Mouse (Mus musculus): ENCODE measurements at regions not wholly inside any gene's neighbourhood (a gene's known extent, or its start where the extent isn't known, plus 50 kb on each side); places are given as distances from the start of the nearest gene placed in this dataset.
A peak's percentile ranks its signal among the peaks of the same experiment; 100 is the strongest.

GRCm38 (mm10) chr8:88417307-88418095 lies 55.5 kb upstream of the Brd7 start:
- H3K27ac ChIP-seq: peak overlapping the region; percentile 12; the same call in 1 of the 2 replicates
- WGBS: 21% methylated on average over 13 of the region's 13 CpGs
- no peaks in the 10 kb centered on the region for H3K27me3 ChIP-seq
- H3K4me1 ChIP-seq: peaks cover 12% of the 10 kb centered on the region
- no peaks in the 10 kb centered on the region for H3K36me3 ChIP-seq (ENCODE audit: poor library complexity, severe bottlenecking)
- peak; percentile 75 for ATAC-seq
- no peaks in the 10 kb centered on the region for H3K9me3 ChIP-seq (replicated peaks)
- H3K4me2 ChIP-seq: no peak overlapping the region; the same call in 1 of the 2 replicates
- H3K4me3 ChIP-seq: no peak overlapping the region
- H3K9ac ChIP-seq: no peak overlapping the region

DNA sequence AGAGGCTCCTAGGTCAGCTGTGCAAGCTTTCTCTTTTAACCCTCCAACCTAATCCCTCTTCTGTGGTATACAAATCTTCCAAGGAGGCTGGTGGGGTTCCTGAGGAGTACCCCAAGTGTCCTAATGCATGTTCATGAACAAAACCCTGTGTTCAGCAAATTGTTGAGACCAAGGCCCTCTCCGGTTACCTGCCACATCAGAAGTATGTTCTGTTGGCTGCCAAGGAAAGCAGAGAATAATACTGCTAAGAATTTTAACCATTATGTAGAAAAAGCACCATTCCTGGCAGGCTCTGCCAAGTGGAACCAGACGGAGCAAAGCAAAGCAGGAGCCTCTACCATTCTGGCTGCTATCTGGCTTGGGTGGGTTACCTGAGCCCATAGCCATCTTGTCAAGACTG lies 61.3 kb upstream of the Brd7 start:
- no peak overlapping the region for H3K4me2 ChIP-seq
- H3K27ac ChIP-seq: no peak overlapping the region
- no peak overlapping the region for H3K9ac ChIP-seq
- H3K4me3 ChIP-seq: no peak overlapping the region
- no peaks in the 10 kb centered on the region for H3K36me3 ChIP-seq (ENCODE audit: poor library complexity, severe bottlenecking)
- 87% methylated on average over 2 of the region's 2 CpGs for WGBS
- no peaks in the 10 kb centered on the region for H3K27me3 ChIP-seq
- 0 out of 2 replicates have a peak, but pooled peaks cover 5% of the 10 kb centered on the region for H3K9me3 ChIP-seq (replicated peaks)
- no peak for ATAC-seq
- H3K4me1 ChIP-seq: no peaks in the 10 kb centered on the region

- H3K4me1 ChIP-seq: no peaks in the 10 kb centered on the region
- H3K27ac ChIP-seq: no peak overlapping the region
- H3K9me3 ChIP-seq (replicated peaks): 0 out of 2 replicates have a peak, but pooled peaks cover 5% of the 10 kb centered on the region
- WGBS: 72% methylated on average over 5 of the region's 5 CpGs
- no peaks in the 10 kb centered on the region for H3K27me3 ChIP-seq
- ATAC-seq: no peak
- H3K36me3 ChIP-seq (ENCODE audit: poor library complexity, severe bottlenecking): no peaks in the 10 kb centered on the region
- no peak overlapping the region for H3K4me2 ChIP-seq
- no peak overlapping the region for H3K9ac ChIP-seq
- no peak overlapping the region for H3K4me3 ChIP-seq
Observed at GRCm38 (mm10) chr8:88428560-88428959, 66.6 kb upstream of the Brd7 start.

DNA sequence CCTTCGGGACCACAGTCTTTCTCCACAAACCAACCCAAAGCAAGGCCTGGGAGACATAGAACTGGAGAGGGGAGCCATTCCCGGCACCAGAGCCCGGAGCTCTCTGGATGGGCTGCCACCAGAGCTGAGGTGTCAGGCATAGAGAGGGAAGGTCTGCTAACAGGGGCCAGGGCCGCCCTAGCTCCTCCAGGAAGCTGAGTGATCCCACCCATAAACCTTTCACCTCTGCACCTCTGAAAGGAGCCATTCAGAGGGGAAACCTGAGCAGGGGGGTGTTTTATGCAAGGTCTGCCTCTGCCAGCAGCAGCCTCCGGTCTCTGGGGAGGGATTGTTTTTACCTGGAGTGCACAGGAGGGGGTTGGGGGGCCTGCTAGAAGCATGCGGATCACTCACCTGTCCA lies 69.4 kb upstream of the Brd7 start:
- Histone ChIP-seq H3K4me2 (no peak overlapping the region), H3K4me1 (no peaks in the 10 kb centered on the region), H3K9me3 (replicated peaks) (no peaks in the 10 kb centered on the region), H3K4me3 (no peak overlapping the region), H3K36me3 (ENCODE audit: poor library complexity, severe bottlenecking) (no peaks in the 10 kb centered on the region), H3K27me3 (no peaks in the 10 kb centered on the region), H3K9ac (no peak overlapping the region), H3K27ac (no peak overlapping the region)
- no peak for ATAC-seq
- WGBS: 59% methylated on average over 6 of the region's 6 CpGs

- ATAC-seq: no peak
- no peak overlapping the region for H3K27ac ChIP-seq
- no peak overlapping the region for H3K9ac ChIP-seq
- H3K4me2 ChIP-seq: no peak overlapping the region
- no peak overlapping the region for H3K4me3 ChIP-seq
- H3K4me1 ChIP-seq: peaks cover 7% of the 10 kb centered on the region
- WGBS: 94% methylated on average over 2 of the region's 2 CpGs
- peaks cover 16% of the 10 kb centered on the region for H3K27me3 ChIP-seq
- no peaks in the 10 kb centered on the region for H3K9me3 ChIP-seq (replicated peaks)
- H3K36me3 ChIP-seq (ENCODE audit: poor library complexity, severe bottlenecking): no peaks in the 10 kb centered on the region
Observed at GRCm38 (mm10) chr8:88435686-88436085, 73.7 kb upstream of the Brd7 start.

DNA sequence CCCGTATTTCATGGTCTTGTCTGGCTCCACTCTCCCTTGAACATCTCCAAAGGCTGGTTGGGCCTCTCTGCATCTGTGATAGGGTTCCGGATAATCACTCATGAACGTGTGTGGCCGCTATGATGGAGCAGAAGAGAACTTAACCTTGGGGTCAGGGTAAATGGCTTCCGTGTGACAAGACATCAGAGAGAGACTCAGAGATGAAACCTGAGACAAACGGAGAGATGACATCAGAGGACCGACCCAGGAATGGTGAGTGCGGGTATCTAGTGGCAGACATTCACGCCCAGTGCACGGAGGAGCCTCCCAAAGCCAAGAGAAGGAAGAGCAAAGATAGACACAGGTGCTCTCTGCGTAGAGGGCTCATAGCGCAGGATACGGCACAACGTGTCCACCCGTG lies 78.2 kb upstream of the Brd7 start:
- ATAC-seq: no peak
- Histone ChIP-seq H3K9me3 (replicated peaks) (no peaks in the 10 kb centered on the region), H3K4me1 (peaks cover 7% of the 10 kb centered on the region), H3K4me3 (no peak overlapping the region), H3K4me2 (no peak overlapping the region), H3K27me3 (peaks cover 24% of the 10 kb centered on the region), H3K36me3 (ENCODE audit: poor library complexity, severe bottlenecking) (no peaks in the 10 kb centered on the region), H3K27ac (no peak overlapping the region), H3K9ac (no peak overlapping the region)
- WGBS: 85% methylated on average over 15 of the region's 15 CpGs

DNA sequence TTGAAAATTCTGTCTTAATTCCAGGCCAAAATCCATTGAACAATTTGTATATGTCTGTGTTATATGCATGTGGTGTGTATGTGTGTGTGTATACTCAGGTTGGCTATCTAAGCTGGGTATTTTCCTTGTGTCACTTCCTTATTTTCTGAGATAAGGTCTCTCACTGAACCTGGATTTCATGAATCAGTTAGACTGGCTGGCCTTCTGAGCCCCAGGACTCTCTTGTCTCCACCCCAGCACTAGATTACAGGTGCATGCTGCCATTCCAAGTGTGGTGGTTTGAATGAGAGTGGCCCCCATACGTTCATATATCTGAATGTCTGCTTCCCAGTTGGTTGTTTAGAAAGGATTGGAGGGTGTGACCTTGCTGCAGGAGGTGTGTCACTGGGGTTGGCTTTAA lies 77.8 kb upstream of the Nkd1 start:
- Histone ChIP-seq H3K36me3 (ENCODE audit: poor library complexity, severe bottlenecking) (no peaks in the 10 kb centered on the region), H3K27me3 (peaks cover 14% of the 10 kb centered on the region; the same call in 1 of the 2 replicates), H3K4me2 (no peak overlapping the region), H3K4me1 (peaks cover 15% of the 10 kb centered on the region), H3K4me3 (no peak overlapping the region), H3K9ac (no peak overlapping the region), H3K9me3 (replicated peaks) (no peaks in the 10 kb centered on the region), H3K27ac (no peak overlapping the region)
- no peak for ATAC-seq
- 48% methylated on average over 1 of the region's 1 CpGs for WGBS

DNA sequence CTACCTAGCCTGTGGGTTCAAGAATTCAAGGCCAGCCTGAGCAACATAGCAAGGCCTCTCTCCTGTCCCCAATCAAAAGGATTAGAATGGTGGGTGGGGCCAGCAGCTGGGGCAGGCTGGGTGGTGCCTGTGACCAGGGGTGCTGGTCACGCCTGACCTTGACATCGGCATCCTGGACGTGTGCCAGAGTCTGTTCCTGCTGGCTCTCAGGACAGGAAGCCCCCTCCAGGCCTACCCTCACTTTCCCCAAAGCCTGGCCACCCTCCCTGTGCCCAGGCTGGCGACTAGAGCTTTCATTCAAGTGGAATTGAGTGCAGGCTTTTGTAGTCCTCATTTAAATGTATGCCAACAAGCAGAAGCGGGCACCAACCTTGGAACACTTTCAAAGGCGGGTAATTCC lies 73.7 kb upstream of the Nkd1 start:
- peak overlapping the region; percentile 19; the same call in 1 of the 2 replicates for H3K27ac ChIP-seq
- H3K27me3 ChIP-seq: peaks cover 31% of the 10 kb centered on the region
- WGBS: 30% methylated on average over 6 of the region's 6 CpGs
- no peak overlapping the region for H3K4me2 ChIP-seq
- H3K4me1 ChIP-seq: peaks cover 46% of the 10 kb centered on the region
- ATAC-seq: no peak
- H3K9ac ChIP-seq: no peak overlapping the region
- H3K4me3 ChIP-seq: no peak overlapping the region
- no peaks in the 10 kb centered on the region for H3K36me3 ChIP-seq (ENCODE audit: poor library complexity, severe bottlenecking)
- no peaks in the 10 kb centered on the region for H3K9me3 ChIP-seq (replicated peaks)

DNA sequence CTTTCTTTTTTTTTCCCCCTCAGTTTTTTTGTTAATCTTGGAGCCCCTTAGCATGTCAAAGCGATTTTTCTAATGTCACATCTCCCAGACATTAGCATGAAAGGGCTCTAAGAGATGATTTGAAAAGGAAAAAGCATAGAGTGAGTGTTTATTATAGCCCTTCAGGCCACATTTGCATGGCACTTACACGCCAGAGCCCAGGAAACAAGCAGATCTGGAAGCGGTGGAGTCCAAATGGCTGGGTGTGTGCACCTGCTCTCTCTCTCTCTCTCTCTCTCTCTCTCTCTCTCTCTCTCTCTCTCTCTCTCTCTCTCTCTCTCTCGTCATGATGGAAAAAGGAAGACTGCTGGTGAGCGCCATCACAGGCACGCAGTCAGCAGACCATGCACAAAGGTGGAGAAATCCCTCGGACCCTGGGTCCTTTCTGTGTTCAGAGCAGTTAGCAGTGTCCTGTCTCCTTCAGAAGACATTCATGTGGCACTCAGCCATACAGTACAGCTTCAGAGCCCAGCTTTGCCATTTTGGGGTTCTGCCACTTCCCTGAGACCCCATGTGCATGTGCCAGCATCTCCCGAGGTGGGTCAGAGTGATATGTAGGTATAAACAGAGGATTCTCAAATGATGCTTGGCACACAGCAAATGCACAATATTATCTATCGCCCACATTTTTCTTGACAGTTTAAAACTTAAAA lies 73.2 kb upstream of the Nkd1 start:
- Histone ChIP-seq H3K4me1 (peaks cover 47% of the 10 kb centered on the region), H3K27ac (peak overlapping the region; percentile 51), H3K9ac (no peak overlapping the region), H3K4me3 (no peak overlapping the region), H3K4me2 (no peak overlapping the region), H3K27me3 (peaks cover 37% of the 10 kb centered on the region), H3K36me3 (ENCODE audit: poor library complexity, severe bottlenecking) (no peaks in the 10 kb centered on the region), H3K9me3 (replicated peaks) (no peaks in the 10 kb centered on the region)
- 66% methylated on average over 8 of the region's 9 CpGs for WGBS
- 0 out of 2 replicates have a peak, but pooled peaks have one; percentile 17 for ATAC-seq

DNA sequence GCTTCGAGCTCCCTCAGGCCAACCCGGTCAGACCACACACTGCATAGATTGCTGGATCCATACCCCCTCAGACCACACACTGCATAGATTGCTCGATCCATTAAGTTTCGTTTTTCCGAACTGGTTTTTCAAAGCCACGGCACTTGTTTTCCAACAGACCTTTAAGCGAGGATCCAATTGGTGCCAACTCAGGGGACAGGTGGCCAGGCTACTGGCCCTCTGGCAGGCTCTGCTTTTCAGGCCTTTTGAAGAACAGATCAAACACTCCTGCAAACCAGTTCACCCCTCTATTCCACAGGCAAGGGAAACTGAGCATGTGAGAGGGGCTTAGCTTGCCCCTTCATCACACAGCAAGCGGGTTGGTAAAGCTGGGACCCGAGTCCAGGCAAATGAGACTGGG lies 72.2 kb upstream of the Nkd1 start:
- no peak overlapping the region; the same call in 1 of the 2 replicates for H3K9ac ChIP-seq
- no peaks in the 10 kb centered on the region for H3K36me3 ChIP-seq (ENCODE audit: poor library complexity, severe bottlenecking)
- 88% methylated on average over 9 of the region's 9 CpGs for WGBS
- no peak overlapping the region for H3K4me2 ChIP-seq
- H3K27me3 ChIP-seq: peaks cover 45% of the 10 kb centered on the region
- H3K4me1 ChIP-seq: peaks cover 52% of the 10 kb centered on the region
- ATAC-seq: no peak
- no peaks in the 10 kb centered on the region for H3K9me3 ChIP-seq (replicated peaks)
- H3K4me3 ChIP-seq: no peak overlapping the region
- H3K27ac ChIP-seq: no peak overlapping the region

DNA sequence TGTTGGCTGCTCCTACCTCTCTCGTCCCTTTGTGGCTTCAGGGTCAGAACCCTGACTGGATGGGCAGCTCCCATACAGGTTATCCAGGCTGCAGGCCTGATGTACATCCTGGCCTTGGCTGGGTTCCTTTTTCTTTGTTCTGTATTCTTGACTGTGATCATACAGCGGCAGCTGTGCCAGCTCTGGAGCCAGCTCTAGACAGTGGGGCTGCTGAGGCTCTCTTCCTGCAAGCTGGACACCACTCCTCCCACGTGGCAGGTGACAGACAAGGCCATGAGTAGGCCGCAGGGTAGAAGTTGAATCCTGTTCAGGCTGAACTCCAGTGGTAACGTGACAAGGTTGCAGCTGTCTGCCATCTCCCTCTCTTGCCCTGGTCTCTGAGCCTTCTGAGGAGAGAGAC lies 71.6 kb upstream of the Nkd1 start:
- H3K36me3 ChIP-seq (ENCODE audit: poor library complexity, severe bottlenecking): no peaks in the 10 kb centered on the region

DNA sequence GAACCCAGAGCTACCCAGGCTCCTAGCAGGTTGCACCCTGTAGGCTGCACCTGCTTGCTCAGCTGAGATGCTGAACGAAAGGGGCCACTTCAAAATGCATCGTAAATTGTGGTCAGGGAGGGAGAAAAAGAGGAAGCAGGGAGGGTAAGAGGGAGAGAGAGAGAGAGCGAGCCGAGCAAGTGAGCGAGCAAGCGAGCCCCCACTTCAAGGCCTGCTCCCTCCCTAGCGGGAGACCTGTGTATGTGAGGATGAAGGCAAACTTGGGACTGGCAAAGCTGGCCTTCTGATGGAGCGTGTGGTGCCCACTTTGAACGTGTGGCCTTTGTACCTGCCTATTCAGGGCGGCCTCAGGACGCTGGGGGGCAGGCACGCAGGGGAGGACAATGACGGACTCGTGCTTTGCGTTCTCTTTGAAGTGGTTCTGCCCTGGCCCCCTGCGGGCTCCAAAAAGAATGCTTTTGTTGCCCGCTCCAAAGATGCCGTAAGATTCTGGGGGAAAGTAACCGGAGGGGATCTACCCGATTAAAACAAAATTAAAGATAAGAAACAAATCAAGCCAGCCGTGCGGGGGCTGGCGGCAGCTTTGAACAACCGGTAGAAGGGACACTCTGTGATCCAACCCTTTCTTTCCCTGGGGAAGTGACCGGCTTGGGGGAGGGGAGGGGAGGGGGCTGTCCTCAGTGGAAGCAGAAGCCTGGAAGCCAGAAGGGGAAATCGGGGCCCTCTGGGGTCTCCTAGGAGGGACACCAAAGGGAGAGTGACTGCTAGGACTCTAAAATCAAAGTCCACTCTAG lies 70.1 kb upstream of the Nkd1 start:
- WGBS: 3% methylated on average over 26 of the region's 26 CpGs
- Histone ChIP-seq H3K36me3 (ENCODE audit: poor library complexity, severe bottlenecking) (no peaks in the 10 kb centered on the region), H3K4me2 (peak overlapping the region; percentile 31), H3K27ac (no peak overlapping the region), H3K27me3 (peaks cover 62% of the 10 kb centered on the region), H3K9ac (peak overlapping the region; percentile 30; the same call in 1 of the 2 replicates), H3K9me3 (replicated peaks) (no peaks in the 10 kb centered on the region), H3K4me1 (peaks cover 67% of the 10 kb centered on the region), H3K4me3 (no peak overlapping the region)
- no peak for ATAC-seq

More for the DNA sequence above, 71.6 kb upstream of the Nkd1 start:
- H3K9ac ChIP-seq: no peak overlapping the region; the same call in 1 of the 2 replicates
- H3K27me3 ChIP-seq: peaks cover 48% of the 10 kb centered on the region
- H3K4me2 ChIP-seq: no peak overlapping the region
- H3K27ac ChIP-seq: no peak overlapping the region
- H3K9me3 ChIP-seq (replicated peaks): no peaks in the 10 kb centered on the region
- 72% methylated on average over 5 of the region's 5 CpGs for WGBS
- H3K4me3 ChIP-seq: no peak overlapping the region
- no peak for ATAC-seq
- peaks cover 56% of the 10 kb centered on the region for H3K4me1 ChIP-seq
